Comparison of ENCODE assay signal across 14 mouse cellular contexts in the genomic region with DNA sequence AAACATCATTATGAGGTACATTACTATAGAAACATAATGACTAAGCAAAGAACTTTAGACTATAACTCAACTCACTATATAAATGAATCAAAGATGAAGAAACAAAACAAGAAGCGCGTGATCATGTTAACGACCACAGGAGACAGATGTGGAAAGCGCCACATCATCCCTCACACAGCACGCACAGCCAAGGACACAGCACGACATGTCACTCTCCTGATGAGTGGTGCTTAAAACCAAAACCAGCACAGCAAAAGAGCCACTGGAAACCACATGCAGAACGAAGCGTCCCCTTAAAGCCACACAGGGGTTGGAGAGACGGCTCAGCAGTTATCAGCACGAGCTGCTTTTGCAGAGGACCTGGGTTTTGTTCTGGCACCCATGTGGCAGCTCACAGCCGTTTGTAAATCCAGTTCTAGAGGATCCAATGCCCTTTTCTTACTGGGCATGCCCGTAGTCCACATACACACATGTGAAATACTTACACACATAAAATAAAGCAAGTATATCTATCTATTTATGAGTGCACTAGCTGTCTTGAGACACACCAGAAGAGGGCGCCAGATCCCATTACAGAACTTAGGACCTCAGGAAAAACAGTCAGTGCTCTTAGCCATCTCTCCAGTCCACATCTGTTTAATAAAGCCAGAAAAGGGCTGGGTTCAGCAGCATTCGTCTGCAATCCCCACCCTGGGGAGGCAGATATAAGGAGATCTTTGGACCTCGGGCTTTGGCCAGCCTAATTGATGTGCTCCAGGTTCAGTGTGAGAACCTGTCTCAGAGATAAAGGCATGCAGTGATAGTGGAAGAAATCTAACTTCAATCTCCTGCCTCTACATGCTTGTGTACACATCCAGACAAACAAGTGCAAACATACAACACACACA. TPM values are rescaled to one million over a fixed set of nuclear protein-coding genes. Genes with fewer than 3 reads are reported as not detected.
DNase-seq lines count a peak whose midpoint lies in the region; ATAC-seq and TF ChIP-seq lines count a peak whose summit lies in the region.
"Had no signal": no experiment of that assay in that cellular context is flagged by ENCODE, and none has a peak within 500 bp of the region (broad histone marks: within the 10 kb centered on the region; RNA-seq: fewer than 3 reads in every experiment).

No protein-coding gene starts in this region.

- H3K27me3 ChIP-seq in forebrain, postnatal 0 days (ENCODE audit: insufficient read depth, low read length), result no peaks in the 10 kb centered on the region
- no peaks in the 10 kb centered on the region for H3K27me3 ChIP-seq in forebrain, embryonic 10.5 days (ENCODE audit: poor library complexity, severe bottlenecking)
- H3K27me3 ChIP-seq in lung, embryonic 14.5 days (ENCODE audit: insufficient read depth, low read length), result no peaks in the 10 kb centered on the region
- H3K27me3 ChIP-seq in E14TG2a.4 (ENCODE audit: insufficient read depth, low read length), result no peaks in the 10 kb centered on the region
- no peaks in the 10 kb centered on the region for H3K27me3 ChIP-seq in intestine, embryonic 15.5 days (replicated peaks)
- H3K27me3 ChIP-seq in forebrain, embryonic 11.5 days (ENCODE audit: control insufficient read depth, insufficient read depth, low read length), result no peaks in the 10 kb centered on the region
- H3K27me3 ChIP-seq: neural tube, embryonic 12.5 days had no signal

- no peak overlapping the region for H3K9ac ChIP-seq in forebrain, postnatal 0 days
- no peak overlapping the region for H3K9ac ChIP-seq in lung, embryonic 14.5 days
- H3K9ac ChIP-seq in intestine, embryonic 15.5 days, result no peak overlapping the region
- no peak overlapping the region for H3K9ac ChIP-seq in forebrain, embryonic 11.5 days (ENCODE audit: low read length)
- H3K9ac ChIP-seq: neural tube, embryonic 12.5 days had no signal

- peaks cover 34% of the 10 kb centered on the region for H3K36me3 ChIP-seq in forebrain, postnatal 0 days (ENCODE audit: insufficient read depth)
- peaks cover 33% of the 10 kb centered on the region for H3K36me3 ChIP-seq in forebrain, embryonic 10.5 days (replicated peaks)
- H3K36me3 ChIP-seq in lung, embryonic 14.5 days (ENCODE audit: insufficient read depth), result peaks cover 8% of the 10 kb centered on the region
- peaks cover 29% of the 10 kb centered on the region for H3K36me3 ChIP-seq in E14TG2a.4 (ENCODE audit: insufficient read depth, low read length)
- peaks cover 6% of the 10 kb centered on the region; the same call in 1 of the 2 replicates for H3K36me3 ChIP-seq in intestine, embryonic 15.5 days
- no peaks in the 10 kb centered on the region for H3K36me3 ChIP-seq in forebrain, embryonic 11.5 days (ENCODE audit: control insufficient read depth, insufficient read depth, low read length)

- 90% methylated on average over 15 of the region's 15 CpGs for WGBS in forebrain, postnatal 0 days
- 91% methylated on average over 15 of the region's 15 CpGs for WGBS in forebrain, embryonic 10.5 days
- WGBS in lung, embryonic 14.5 days, result 86% methylated on average over 15 of the region's 15 CpGs
- 90% methylated on average over 15 of the region's 15 CpGs for WGBS in intestine, embryonic 15.5 days
- 90% methylated on average over 15 of the region's 15 CpGs for WGBS in forebrain, embryonic 11.5 days

- TF ChIP-seq CTCF in forebrain, postnatal 0 days (IDR thresholded peaks at IDR 0.05; ENCODE audit: low read depth), result peak; percentile 51
- TF ChIP-seq CTCF in lung, embryonic 14.5 days (IDR thresholded peaks at IDR 0.05; ENCODE audit: low read depth), result peak; percentile 34
- TF ChIP-seq CTCF in E14TG2a.4 (conservative IDR thresholded peaks at IDR 0.05; ENCODE audit: low read length), result peak; percentile 37

- H3K4me2 ChIP-seq in forebrain, postnatal 0 days (ENCODE audit: low read depth), result no peak overlapping the region
- no peak overlapping the region for H3K4me2 ChIP-seq in lung, embryonic 14.5 days
- H3K4me2 ChIP-seq in intestine, embryonic 15.5 days (replicated peaks), result no peak overlapping the region
- no peak overlapping the region for H3K4me2 ChIP-seq in forebrain, embryonic 11.5 days (ENCODE audit: low read depth, low read length, severe bottlenecking)
- H3K4me2 ChIP-seq: neural tube, embryonic 12.5 days had no signal

- H3K4me3 ChIP-seq in forebrain, postnatal 0 days (ENCODE audit: low read depth, low read length), result no peak overlapping the region
- no peak overlapping the region for H3K4me3 ChIP-seq in forebrain, embryonic 10.5 days
- no peak overlapping the region for H3K4me3 ChIP-seq in lung, embryonic 14.5 days (ENCODE audit: low read depth, low read length)
- no peak overlapping the region for H3K4me3 ChIP-seq in E14TG2a.4 (replicated peaks; ENCODE audit: low read length)
- H3K4me3 ChIP-seq in intestine, embryonic 15.5 days (replicated peaks), result no peak overlapping the region
- H3K4me3 ChIP-seq in forebrain, embryonic 11.5 days (ENCODE audit: low read depth, low read length), result no peak overlapping the region
- H3K4me3 ChIP-seq: neural tube, embryonic 12.5 days had no signal

- H3K4me1 ChIP-seq in forebrain, postnatal 0 days (ENCODE audit: insufficient read depth), result no peaks in the 10 kb centered on the region
- H3K4me1 ChIP-seq in forebrain, embryonic 10.5 days, result no peaks in the 10 kb centered on the region
- H3K4me1 ChIP-seq in lung, embryonic 14.5 days (ENCODE audit: insufficient read depth), result no peaks in the 10 kb centered on the region
- peaks cover 26% of the 10 kb centered on the region for H3K4me1 ChIP-seq in E14TG2a.4 (replicated peaks; ENCODE audit: low read depth, low read length)
- H3K4me1 ChIP-seq in intestine, embryonic 15.5 days (replicated peaks), result no peaks in the 10 kb centered on the region
- H3K4me1 ChIP-seq in forebrain, embryonic 11.5 days (replicated peaks; ENCODE audit: control insufficient read depth, insufficient read depth, low read length), result no peaks in the 10 kb centered on the region
- H3K4me1 ChIP-seq: neural tube, embryonic 12.5 days had no signal

- no peak for ATAC-seq in forebrain, postnatal 0 days
- ATAC-seq in lung, embryonic 14.5 days (ENCODE audit: insufficient read depth), result no peak
- ATAC-seq in intestine, embryonic 15.5 days, result peak; percentile 57
- no peak for ATAC-seq in forebrain, embryonic 11.5 days (replicated peaks; ENCODE audit: low FRiP score)
- ATAC-seq: forebrain, embryonic 16.5 days had no signal

- no peak overlapping the region for H3K27ac ChIP-seq in forebrain, postnatal 0 days (ENCODE audit: low read depth, low read length)
- H3K27ac ChIP-seq in forebrain, embryonic 10.5 days, result no peak overlapping the region
- no peak overlapping the region for H3K27ac ChIP-seq in lung, embryonic 14.5 days (ENCODE audit: low read depth)
- H3K27ac ChIP-seq in intestine, embryonic 15.5 days, result no peak overlapping the region
- no peak overlapping the region for H3K27ac ChIP-seq in forebrain, embryonic 11.5 days (ENCODE audit: low read depth, low read length)
- H3K27ac ChIP-seq: neural tube, embryonic 12.5 days had no signal

- no peaks in the 10 kb centered on the region for H3K9me3 ChIP-seq in forebrain, postnatal 0 days (ENCODE audit: low read length)
- no peaks in the 10 kb centered on the region for H3K9me3 ChIP-seq in forebrain, embryonic 10.5 days
- no peaks in the 10 kb centered on the region for H3K9me3 ChIP-seq in lung, embryonic 14.5 days (ENCODE audit: low read depth, low read length)
- H3K9me3 ChIP-seq in E14TG2a.4 (ENCODE audit: low read length), result no peaks in the 10 kb centered on the region
- H3K9me3 ChIP-seq in intestine, embryonic 15.5 days, result no peaks in the 10 kb centered on the region
- H3K9me3 ChIP-seq in forebrain, embryonic 11.5 days (ENCODE audit: control insufficient read depth, low read length), result no peaks in the 10 kb centered on the region
- H3K9me3 ChIP-seq: neural tube, embryonic 12.5 days had no signal

- DNase-seq in forebrain, postnatal 0 days, result no peak
- no peak for DNase-seq in forebrain, embryonic 10.5 days (ENCODE audit: extremely low spot score, low spot score)
- no peak for DNase-seq in lung, embryonic 14.5 days
- no peak for DNase-seq in lung, postnatal 36 days
- no peak for DNase-seq in ovary, postnatal 36 days (ENCODE audit: low spot score)
- no peak for DNase-seq in forebrain, embryonic 11.5 days (ENCODE audit: low spot score)
- DNase-seq: B cell, adult 2 months; cerebellum, adult 18-20 months; gastrocnemius, postnatal 25 days; midbrain, embryonic 14.5 days had no signal

RNA-seq across cellular contexts. Expression of a gene that starts 9.7 kb away (rescaled TPM):
- total RNA-seq in forebrain, postnatal 0 days (2014; rRNA removed), result 118 and 119 TPM in 2 replicates
- polyA plus RNA-seq in forebrain, postnatal 0 days (2015; fragmentation: Nextera tagmentation; extraction: Ambion mirVana), result 122 TPM in 2 replicates
- 54.2 and 57.6 TPM in 2 replicates for polyA plus RNA-seq in forebrain, embryonic 10.5 days (2016; fragmentation: Nextera tagmentation; extraction: Ambion mirVana)
- 53.8 and 56.8 TPM in 2 replicates for polyA plus RNA-seq in lung, embryonic 14.5 days (2014; fragmentation: Nextera tagmentation; extraction: Ambion mirVana)
- 93.0 and 104 TPM in 2 replicates for polyA plus RNA-seq in intestine, embryonic 15.5 days (2015; fragmentation: Nextera tagmentation; extraction: Ambion mirVana)
- 51.1 and 57.9 TPM in 2 replicates for polyA plus RNA-seq in forebrain, embryonic 11.5 days (2014; fragmentation: Nextera tagmentation; extraction: Ambion mirVana)

RNA-seq across cellular contexts. Expression of a gene that starts 36.2 kb away (rescaled TPM):
- total RNA-seq in forebrain, postnatal 0 days (2014; rRNA removed), result 220 and 258 TPM in 2 replicates
- polyA plus RNA-seq in forebrain, postnatal 0 days (2015; fragmentation: Nextera tagmentation; extraction: Ambion mirVana), result 3.5 and 4.6 TPM in 2 replicates
- 0.10 and 0.23 TPM in 2 replicates for polyA plus RNA-seq in forebrain, embryonic 10.5 days (2016; fragmentation: Nextera tagmentation; extraction: Ambion mirVana)
- 0.07 and 0.11 TPM in 2 replicates for polyA plus RNA-seq in lung, embryonic 14.5 days (2014; fragmentation: Nextera tagmentation; extraction: Ambion mirVana)
- polyA plus RNA-seq in intestine, embryonic 15.5 days (2015; fragmentation: Nextera tagmentation; extraction: Ambion mirVana), result 0.16 and 0.43 TPM in 2 replicates
- polyA plus RNA-seq in forebrain, embryonic 11.5 days (2014; fragmentation: Nextera tagmentation; extraction: Ambion mirVana), result 0.47 and 0.64 TPM in 2 replicates

RNA-seq across cellular contexts. Expression of a gene that starts 41.2 kb away (rescaled TPM):
- total RNA-seq in forebrain, postnatal 0 days (2014; rRNA removed), result 105 and 201 TPM in 2 replicates
- 83.9 and 98.1 TPM in 2 replicates for polyA plus RNA-seq in forebrain, postnatal 0 days (2015; fragmentation: Nextera tagmentation; extraction: Ambion mirVana)
- 188 and 190 TPM in 2 replicates for polyA plus RNA-seq in forebrain, embryonic 10.5 days (2016; fragmentation: Nextera tagmentation; extraction: Ambion mirVana)
- polyA plus RNA-seq in lung, embryonic 14.5 days (2014; fragmentation: Nextera tagmentation; extraction: Ambion mirVana), result 120 and 130 TPM in 2 replicates
- 167 and 181 TPM in 2 replicates for polyA plus RNA-seq in intestine, embryonic 15.5 days (2015; fragmentation: Nextera tagmentation; extraction: Ambion mirVana)
- 144 and 159 TPM in 2 replicates for polyA plus RNA-seq in forebrain, embryonic 11.5 days (2014; fragmentation: Nextera tagmentation; extraction: Ambion mirVana)

RNA-seq across cellular contexts. Expression of a gene that starts 47.9 kb away (rescaled TPM):
- 432 and 445 TPM in 2 replicates for total RNA-seq in forebrain, postnatal 0 days (2014; rRNA removed)
- 656 and 790 TPM in 2 replicates for polyA plus RNA-seq in forebrain, postnatal 0 days (2015; fragmentation: Nextera tagmentation; extraction: Ambion mirVana)
- polyA plus RNA-seq in forebrain, embryonic 10.5 days (2016; fragmentation: Nextera tagmentation; extraction: Ambion mirVana), result 3,005 and 3,066 TPM in 2 replicates
- polyA plus RNA-seq in lung, embryonic 14.5 days (2014; fragmentation: Nextera tagmentation; extraction: Ambion mirVana), result 2,143 and 2,245 TPM in 2 replicates
- polyA plus RNA-seq in intestine, embryonic 15.5 days (2015; fragmentation: Nextera tagmentation; extraction: Ambion mirVana), result 1,579 and 1,616 TPM in 2 replicates
- 2,945 and 3,022 TPM in 2 replicates for polyA plus RNA-seq in forebrain, embryonic 11.5 days (2014; fragmentation: Nextera tagmentation; extraction: Ambion mirVana)

RNA-seq across cellular contexts. Expression of a gene that starts 51.3 kb away (rescaled TPM):
- total RNA-seq in forebrain, postnatal 0 days (2014; rRNA removed), result 70.7 and 75.8 TPM in 2 replicates
- 7.9 and 8.1 TPM in 2 replicates for polyA plus RNA-seq in forebrain, postnatal 0 days (2015; fragmentation: Nextera tagmentation; extraction: Ambion mirVana)
- 1.1 and 1.2 TPM in 2 replicates for polyA plus RNA-seq in forebrain, embryonic 10.5 days (2016; fragmentation: Nextera tagmentation; extraction: Ambion mirVana)
- polyA plus RNA-seq in lung, embryonic 14.5 days (2014; fragmentation: Nextera tagmentation; extraction: Ambion mirVana), result 0.99 and 1.5 TPM in 2 replicates
- polyA plus RNA-seq in intestine, embryonic 15.5 days (2015; fragmentation: Nextera tagmentation; extraction: Ambion mirVana), result 0.74 and 0.91 TPM in 2 replicates
- 2.7 and 3.7 TPM in 2 replicates for polyA plus RNA-seq in forebrain, embryonic 11.5 days (2014; fragmentation: Nextera tagmentation; extraction: Ambion mirVana)
